Mouse (Mus musculus) layer of hippocampus, postnatal 14 days (tissue): ENCODE measurements around the gene 1700016H13Rik. TPM values are rescaled to one million over a fixed set of nuclear protein-coding genes. Genes with fewer than 3 reads are reported as not detected.

Experiments used
- DNase-seq, 2 experiments: peaks; one replicate each; pipeline ENCODE4 v3.0.0; 2021 to 2022; ENCODE audit warnings: low spot score in 2 of 2, mixed read lengths in 1 of 2
- long read RNA-seq, 2 experiments: library from polyadenylated mRNA; stranded (forward); transcript quantifications; one replicate each; pipeline ENCODE4 v2.0.0; 2021
- total RNA-seq, 2 experiments: library from RNA; stranded (reverse); gene quantifications; 2 replicates each; pipeline ENCODE4 v1.2.3; 2021

The 1700016H13Rik gene
- total RNA-seq: not detected
- long read RNA-seq, experiment 1: 0 reads
- long read RNA-seq, experiment 2: 0 reads

- peak; percentile 35 to 38 for DNase-seq
Observed at GRCm38 (mm10) chr5:103655346-103656118, at the start of gene 1700016H13Rik. 1700016H13Rik (minus strand) TSS chr5:103656010.

- DNase-seq: no peak
Observed at GRCm38 (mm10) chr5:103705331-103705730, 49.5 kb upstream of the 1700016H13Rik start.

GRCm38 (mm10) chr5:103702527-103702926, 46.7 kb upstream of the 1700016H13Rik start:
- no peak for DNase-seq

GRCm38 (mm10) chr5:103701466-103701865, 45.7 kb upstream of the 1700016H13Rik start:
- DNase-seq: no peak

- DNase-seq: no peak
Observed at GRCm38 (mm10) chr5:103700661-103701060, 44.9 kb upstream of the 1700016H13Rik start.

GRCm38 (mm10) chr5:103699537-103699936, 43.7 kb upstream of the 1700016H13Rik start:
- no peak for DNase-seq

- no peak for DNase-seq
Observed at GRCm38 (mm10) chr5:103698577-103698976, 42.8 kb upstream of the 1700016H13Rik start.

- DNase-seq: no peak
Observed at GRCm38 (mm10) chr5:103697875-103698491, 42.2 kb upstream of the 1700016H13Rik start.

GRCm38 (mm10) chr5:103694094-103694493, 38.3 kb upstream of the 1700016H13Rik start:
- DNase-seq: no peak

- peak in 1 of 2 experiments; percentile 12 for DNase-seq
Observed at GRCm38 (mm10) chr5:103693041-103693641, 37.3 kb upstream of the 1700016H13Rik start.

GRCm38 (mm10) chr5:103692531-103693040, 36.8 kb upstream of the 1700016H13Rik start:
- no peak for DNase-seq

- DNase-seq: peak; percentile 62 to 66
Observed at GRCm38 (mm10) chr5:103691624-103692530, 36.1 kb upstream of the 1700016H13Rik start, which contains the start of gene Aff1. Aff1 (plus strand) TSS chr5:103692374.

GRCm38 (mm10) chr5:103691171-103691570, 35.4 kb upstream of the 1700016H13Rik start:
- DNase-seq: no peak

GRCm38 (mm10) chr5:103690190-103690589, 34.4 kb upstream of the 1700016H13Rik start:
- no peak for DNase-seq

GRCm38 (mm10) chr5:103689645-103690044, 33.8 kb upstream of the 1700016H13Rik start:
- no peak for DNase-seq

- no peak for DNase-seq
Observed at GRCm38 (mm10) chr5:103681824-103682223, 26.0 kb upstream of the 1700016H13Rik start.

- peak in 1 of 2 experiments; percentile 67 for DNase-seq
Observed at GRCm38 (mm10) chr5:103680381-103680780, 24.6 kb upstream of the 1700016H13Rik start.

- DNase-seq: no peak
Observed at GRCm38 (mm10) chr5:103678974-103679373, 23.2 kb upstream of the 1700016H13Rik start.

GRCm38 (mm10) chr5:103677894-103678293, 22.1 kb upstream of the 1700016H13Rik start:
- no peak for DNase-seq

GRCm38 (mm10) chr5:103676289-103676881, 20.6 kb upstream of the 1700016H13Rik start:
- DNase-seq: no peak
